Mouse (Mus musculus) liver (tissue): Measurements from ENCODE around the gene Lta.
"Not testable (repeated sequence)": the region's sequence is repeated elsewhere in the genome, so short reads cannot be mapped to it uniquely, and the experiment has no call there.

ENCODE experiments used
- DNase-seq: peaks from one replicate; pipeline ENCODE4 v3.0.0-alpha.2; 2020; ENCODE audit warnings: mixed read lengths

The Lta gene

GRCm38 (mm10) chr17:35239700-35240099 is 34.5 kb upstream of the Lta start:
- no peak for DNase-seq

GRCm38 (mm10) chr17:35237504-35237903 is 32.4 kb upstream of the Lta start:
- DNase-seq, result no peak

- no peak for DNase-seq
These were observed 31.8 kb upstream of the Lta start for GRCm38 (mm10) chr17:35236996-35237395.

- DNase-seq, result peak; percentile 96
These were observed 31.2 kb upstream of the Lta start for GRCm38 (mm10) chr17:35236390-35236746.

GRCm38 (mm10) chr17:35235614-35236389 is 30.7 kb upstream of the Lta start, which contains the start of gene Nfkbil1:
Nfkbil1 (minus strand) TSS chr17:35235792.
- peak; percentile 89 for DNase-seq

GRCm38 (mm10) chr17:35234903-35235302 is 29.8 kb upstream of the Lta start:
- DNase-seq, result peak; percentile 49

GRCm38 (mm10) chr17:35234090-35234489 is 28.9 kb upstream of the Lta start:
- DNase-seq, result not testable (repeated sequence)

- DNase-seq, result no peak
These were observed 28.2 kb upstream of the Lta start, which contains the start of gene Atp6v1g2 for GRCm38 (mm10) chr17:35233114-35233980. Atp6v1g2 (plus strand) TSS chr17:35233660.

- DNase-seq, result no peak
These were observed 27.5 kb upstream of the Lta start for GRCm38 (mm10) chr17:35232659-35233058.

- peak; percentile 82 for DNase-seq
These were observed 26.9 kb upstream of the Lta start for GRCm38 (mm10) chr17:35232043-35232442.

- DNase-seq, result no peak
These were observed 25.9 kb upstream of the Lta start for GRCm38 (mm10) chr17:35231022-35231421.

- DNase-seq, result no peak
These were observed 21.5 kb upstream of the Lta start for GRCm38 (mm10) chr17:35226561-35227046.

GRCm38 (mm10) chr17:35225456-35225855 is 20.3 kb upstream of the Lta start:
- no peak for DNase-seq

- no peak for DNase-seq
These were observed 19.5 kb upstream of the Lta start for GRCm38 (mm10) chr17:35224641-35225040.

- DNase-seq, result peak; percentile 18
These were observed 17.1 kb upstream of the Lta start for GRCm38 (mm10) chr17:35222299-35222698.

GRCm38 (mm10) chr17:35220156-35220952 is 15.2 kb upstream of the Lta start, which contains the start of gene Gm16181:
Gm16181 (plus strand) TSS chr17:35220834.
- no peak for DNase-seq

- peak; percentile 26 for DNase-seq
These were observed 14.5 kb upstream of the Lta start for GRCm38 (mm10) chr17:35219601-35220041.

GRCm38 (mm10) chr17:35218516-35219193 is 13.5 kb upstream of the Lta start:
- peak; percentile 28 for DNase-seq

- DNase-seq, result no peak
These were observed 7.9 kb upstream of the Lta start for GRCm38 (mm10) chr17:35213071-35213470.

GRCm38 (mm10) chr17:35210593-35210992 is 5.4 kb upstream of the Lta start:
- no peak for DNase-seq

GRCm38 (mm10) chr17:35209785-35210535 is 4.8 kb upstream of the Lta start:
- DNase-seq, result no peak
